Mouse (Mus musculus) gastrocnemius, adult 18-20 months (tissue): ENCODE measurements around the gene Plekhg6. TPM values are rescaled to one million over a fixed set of nuclear protein-coding genes. Genes with fewer than 3 reads are reported as not detected.

Source experiments
- DNase-seq: peaks from one replicate; pipeline ENCODE4 v3.0.0; 2021; ENCODE audit warnings: low spot score
- total RNA-seq, 2 experiments: library from RNA; stranded (reverse); gene quantifications; 2 replicates each; pipeline ENCODE4 v1.2.3; 2021

Gene Plekhg6
- total RNA-seq, 2 experiments from 2014 or later = not detected

DNA sequence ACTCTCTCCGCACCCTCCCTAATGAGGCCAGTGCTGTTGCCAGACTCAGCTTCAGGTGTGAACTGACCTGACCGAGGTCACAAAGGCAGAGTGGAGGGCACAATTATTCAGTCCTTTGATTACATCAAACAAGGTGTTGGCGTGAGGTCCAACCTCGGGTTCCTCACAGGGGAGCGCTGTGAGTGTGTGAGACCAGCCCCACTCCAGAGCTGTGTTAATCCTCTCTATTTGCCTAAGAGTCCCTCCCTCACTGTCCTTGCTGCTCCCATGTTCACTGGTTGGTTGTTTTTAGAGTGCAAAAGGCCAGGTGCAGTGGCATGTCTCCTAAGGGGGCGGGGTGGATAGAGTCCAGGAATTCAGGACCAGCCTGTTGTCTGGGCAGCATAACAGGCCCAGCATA lies 5.5 kb upstream of the Plekhg6 start:
- no peak for DNase-seq

GRCm38 (mm10) chr6:125385066-125385974 lies 4.7 kb upstream of the Plekhg6 start:
- no peak for DNase-seq

DNA sequence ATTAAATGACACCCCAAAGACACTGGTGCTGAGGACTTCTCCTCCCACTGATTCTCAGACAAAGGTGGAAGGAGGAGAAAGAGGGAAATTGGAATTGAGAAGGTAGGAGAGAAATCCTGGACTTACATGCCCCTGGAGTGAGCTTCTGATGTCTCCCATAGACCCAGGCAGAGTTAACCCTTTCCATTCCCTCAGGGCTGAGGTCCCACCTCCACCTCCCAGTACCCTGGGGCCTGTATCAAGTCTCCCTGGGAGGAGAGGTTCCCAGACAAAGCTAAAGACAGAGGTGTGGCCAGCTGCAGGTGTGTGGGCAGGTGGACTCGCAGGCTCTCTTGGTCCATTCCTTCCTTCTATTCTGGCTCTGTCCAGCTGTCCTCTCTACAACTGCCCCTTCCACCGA lies 1.4 kb upstream of the Plekhg6 start:
- no peak for DNase-seq

DNA sequence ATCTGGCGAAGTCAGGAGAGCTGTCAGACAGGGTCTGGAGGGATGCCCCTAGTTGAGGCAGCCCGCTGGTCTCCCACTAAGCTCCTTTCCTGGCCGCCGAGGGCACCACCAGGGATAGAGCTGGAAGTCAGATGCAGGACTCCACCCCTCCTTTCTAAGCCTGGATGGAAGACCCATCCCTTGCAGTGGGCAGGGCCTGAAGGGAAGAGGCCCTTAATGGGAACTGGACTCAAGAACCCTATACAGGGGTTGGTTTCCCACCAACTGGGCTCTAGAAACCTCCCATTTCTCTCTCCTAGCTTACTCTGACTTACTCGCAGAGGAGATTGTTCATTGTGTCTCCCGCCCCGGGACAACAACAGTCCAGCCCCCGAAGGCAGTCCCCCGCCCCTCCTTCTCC lies 812 bp downstream of the Plekhg6 start:
- no peak for DNase-seq

DNA sequence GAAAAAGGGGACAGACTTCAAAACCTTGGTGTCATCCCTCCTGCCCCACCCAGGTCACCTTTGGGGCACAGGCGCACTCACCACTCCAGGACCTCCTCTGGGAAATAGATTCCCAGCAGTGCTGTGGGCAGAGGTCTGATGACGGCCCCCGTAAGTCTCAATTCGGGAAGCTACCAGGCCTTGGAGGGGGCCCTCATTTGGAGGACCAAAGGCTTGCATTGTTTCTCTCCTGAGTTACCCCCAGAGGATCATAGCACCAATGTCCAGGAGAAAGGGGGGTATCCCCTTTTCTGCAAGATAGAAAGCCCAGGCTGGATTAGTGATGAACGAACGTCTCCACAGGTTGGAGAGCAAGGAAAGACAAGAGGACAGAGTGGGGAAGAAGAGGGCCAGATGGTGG lies 2.0 kb downstream of the Plekhg6 start:
- no peak for DNase-seq

- DNase-seq = peak; percentile 54
These were observed 2.8 kb downstream of the Plekhg6 start for GRCm38 (mm10) chr6:125377582-125378451.

GRCm38 (mm10) chr6:125377042-125377441 lies 3.6 kb downstream of the Plekhg6 start:
- no peak for DNase-seq

DNA sequence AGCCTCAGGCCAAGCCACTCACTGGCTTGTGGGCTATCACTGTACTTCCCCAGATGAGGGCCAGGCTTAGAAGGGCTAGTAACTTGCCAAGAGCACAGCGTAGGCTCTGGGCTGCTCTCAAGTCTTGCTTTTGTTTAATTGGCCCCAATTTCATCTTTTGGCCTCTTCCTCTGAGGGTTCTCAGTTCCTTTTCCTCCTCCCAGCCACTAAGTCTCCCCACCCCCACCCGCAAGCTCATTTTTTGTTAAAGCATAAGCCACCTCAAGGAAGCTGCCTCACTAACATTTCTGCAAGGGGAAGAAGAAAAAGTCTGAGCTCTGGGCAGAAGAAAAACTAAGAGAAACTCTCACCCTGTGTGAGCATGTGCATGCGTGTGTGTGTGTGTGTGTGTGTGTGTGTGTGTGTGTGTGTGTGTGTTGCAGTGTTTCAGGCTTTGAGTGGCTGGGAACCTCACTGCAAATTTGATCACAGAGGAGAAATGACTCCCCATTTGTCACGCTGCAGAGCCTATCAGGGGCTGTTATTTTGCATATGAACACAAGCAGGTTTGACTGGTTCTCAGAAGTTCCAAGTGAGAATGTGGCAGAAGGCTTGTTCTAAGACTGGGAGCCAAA lies 12.7 kb downstream of the Plekhg6 start:
- no peak for DNase-seq

DNA sequence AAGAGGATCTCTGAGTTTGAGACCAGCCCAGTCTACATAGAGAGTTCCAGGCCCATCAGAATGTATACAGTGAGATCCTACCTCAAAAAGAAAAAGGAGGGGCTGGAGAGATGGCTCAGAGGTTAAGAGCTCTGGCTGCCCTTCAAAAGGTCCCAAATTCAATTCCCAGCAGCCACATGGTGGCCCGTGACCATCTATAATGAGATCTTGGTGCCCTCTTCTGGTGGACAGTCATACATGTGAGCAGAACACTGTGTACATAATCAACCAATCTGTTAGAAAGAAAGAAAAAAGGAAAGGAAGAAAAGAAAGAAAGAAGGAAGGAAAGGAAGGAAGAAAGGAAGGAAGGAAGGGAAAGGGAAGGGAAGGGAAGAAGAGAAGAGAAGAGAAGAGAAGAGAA lies 14.5 kb downstream of the Plekhg6 start:
- DNase-seq = no peak

DNA sequence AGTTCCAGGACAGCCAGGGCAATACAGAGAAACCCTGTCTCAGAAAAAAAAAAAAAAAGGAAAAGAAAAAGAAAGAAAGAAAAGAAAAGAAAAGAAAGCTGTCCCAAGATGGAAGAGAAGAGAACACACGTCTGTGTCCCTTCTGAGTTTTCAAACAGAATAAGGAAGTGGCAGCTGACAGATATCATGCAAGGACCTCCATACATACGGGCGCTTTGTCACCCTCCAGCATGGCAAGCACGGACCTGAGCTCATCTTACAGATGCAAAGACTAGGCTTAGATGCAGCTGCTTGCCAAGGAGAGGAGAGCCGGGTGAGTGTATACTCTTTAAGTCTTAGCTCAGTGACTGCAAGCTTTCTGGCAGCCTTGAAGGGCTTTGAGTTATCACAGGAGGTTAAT lies 15.1 kb downstream of the Plekhg6 start:
- no peak for DNase-seq

DNA sequence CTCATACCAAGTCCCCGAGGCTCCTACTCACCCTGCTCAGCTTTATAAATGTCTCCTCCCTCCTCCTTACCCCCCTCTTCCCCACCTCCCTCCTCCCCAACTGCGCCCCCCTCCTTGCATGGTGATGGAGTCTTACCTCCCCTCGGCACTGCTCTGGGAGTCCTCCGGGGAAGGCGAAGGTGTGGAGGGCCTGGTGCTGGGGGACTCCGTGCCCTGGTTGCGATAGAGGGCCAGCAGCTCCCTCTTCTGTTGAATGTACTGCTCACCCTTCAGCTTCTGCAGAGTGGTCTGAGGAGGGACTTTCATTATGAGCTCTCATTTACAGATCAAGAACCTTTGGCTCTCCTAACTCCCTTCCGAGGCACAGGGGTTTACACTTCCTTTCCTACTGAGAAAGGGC lies 16.1 kb downstream of the Plekhg6 start:
- no peak for DNase-seq

- no peak for DNase-seq
These were observed 16.9 kb downstream of the Plekhg6 start for GRCm38 (mm10) chr6:125363451-125364242.

- no peak for DNase-seq
These were observed 17.6 kb downstream of the Plekhg6 start for GRCm38 (mm10) chr6:125363021-125363420.

DNA sequence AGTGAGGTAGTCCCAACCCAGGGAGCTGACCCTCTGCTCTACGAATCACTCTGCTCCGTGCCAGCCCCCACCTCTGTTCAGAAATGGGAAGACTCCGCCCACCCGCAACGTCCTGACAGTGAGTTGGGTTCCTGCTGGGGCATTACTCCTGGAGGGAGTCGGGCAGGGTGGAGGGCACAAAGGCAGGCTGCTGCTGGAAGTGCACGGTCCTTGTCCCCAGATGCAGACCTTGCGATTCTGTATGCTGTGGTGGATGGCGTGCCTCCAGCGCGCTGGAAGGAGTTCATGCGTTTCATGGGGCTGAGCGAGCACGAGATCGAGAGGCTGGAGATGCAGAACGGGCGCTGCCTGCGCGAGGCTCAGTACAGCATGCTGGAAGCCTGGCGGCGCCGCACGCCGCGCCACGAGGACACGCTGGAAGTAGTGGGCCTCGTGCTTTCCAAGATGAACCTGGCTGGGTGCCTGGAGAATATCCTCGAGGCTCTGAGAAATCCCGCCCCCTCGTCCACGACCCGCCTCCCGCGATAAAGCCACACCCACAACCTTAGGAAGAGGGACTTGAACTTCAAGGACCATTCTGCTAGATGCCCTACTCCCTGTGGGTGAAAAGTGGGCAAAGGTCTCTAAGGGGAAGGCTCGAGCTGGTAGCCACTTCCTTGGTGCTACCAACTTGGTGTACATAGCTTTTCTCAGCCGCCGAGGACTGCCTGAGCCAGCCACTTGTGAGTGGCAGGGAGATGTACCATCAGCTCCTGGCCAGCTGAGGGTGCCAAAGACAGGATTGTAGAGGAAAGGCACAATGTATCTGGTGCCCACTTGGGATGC lies 18.9 kb downstream of the Plekhg6 start:
- DNase-seq = no peak

- no peak for DNase-seq
These were observed 19.7 kb downstream of the Plekhg6 start for GRCm38 (mm10) chr6:125360846-125361245.

- DNase-seq = no peak
These were observed 20.6 kb downstream of the Plekhg6 start for GRCm38 (mm10) chr6:125359999-125360398.

DNA sequence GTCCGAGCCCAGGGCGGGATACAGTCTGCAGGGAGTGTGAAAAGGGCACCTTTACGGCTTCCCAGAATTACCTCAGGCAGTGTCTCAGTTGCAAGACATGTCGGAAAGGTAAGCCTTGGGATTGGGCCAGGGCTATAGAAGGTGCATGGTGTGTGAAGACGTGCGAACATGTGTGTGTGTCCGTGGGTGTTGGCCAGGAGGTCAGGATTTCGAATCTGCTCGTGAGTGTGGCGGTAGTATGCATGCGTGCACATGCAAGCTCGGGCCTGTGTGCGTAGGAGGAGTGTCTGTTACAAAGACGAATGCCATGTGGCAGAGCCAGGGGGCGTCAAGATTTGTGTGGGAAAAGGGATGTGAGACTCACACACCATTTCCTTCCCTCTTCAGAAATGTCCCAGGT lies 23.3 kb downstream of the Plekhg6 start:
- DNase-seq = no peak

DNA sequence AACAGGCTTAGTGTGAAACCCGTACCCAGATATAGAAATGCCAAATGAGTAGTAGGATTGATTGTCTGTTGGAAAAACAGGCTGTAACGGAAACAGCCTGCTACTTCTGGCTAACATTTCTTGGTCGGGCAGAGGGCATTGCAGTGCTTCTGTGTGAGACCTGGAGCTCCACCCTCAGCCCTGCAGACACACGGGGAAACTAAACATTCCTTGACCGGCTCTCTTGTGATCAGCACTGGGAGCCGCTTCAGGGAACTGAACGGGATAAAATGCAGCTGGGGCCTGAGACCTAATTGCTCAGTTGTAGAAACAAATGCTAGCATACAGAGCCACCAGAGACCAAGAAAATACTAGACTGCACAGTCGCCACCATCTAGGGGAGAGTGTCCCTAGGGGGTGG lies 24.3 kb downstream of the Plekhg6 start:
- DNase-seq = no peak

DNA sequence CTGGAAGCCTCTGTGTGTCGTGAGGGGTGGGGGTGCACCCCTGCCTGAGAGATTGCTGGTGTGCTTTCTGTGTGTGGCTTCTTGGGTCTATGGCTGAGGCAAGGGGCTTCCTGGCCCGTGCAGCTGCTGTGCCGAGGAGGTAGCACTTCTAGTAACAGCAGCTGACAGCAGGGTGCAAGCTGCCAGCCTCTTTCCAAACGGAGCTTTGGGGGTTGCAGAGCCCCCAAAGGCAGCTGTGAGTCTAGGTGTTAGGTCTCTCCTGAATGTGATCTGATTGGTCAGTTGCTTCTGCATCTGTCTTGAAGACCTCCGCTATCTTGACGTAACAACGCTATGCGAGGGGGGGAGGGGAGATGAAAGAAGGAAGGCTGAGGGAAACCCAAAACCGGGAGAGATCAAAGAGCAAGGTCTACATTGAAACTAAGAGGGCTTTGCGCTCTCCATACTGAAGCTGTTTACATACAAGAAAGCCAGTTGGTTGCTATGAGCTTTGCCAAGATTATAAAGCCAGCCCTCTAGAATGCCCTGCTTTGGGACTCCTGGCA lies 25.3 kb downstream of the Plekhg6 start:
- no peak for DNase-seq
